9 mouse cellular contexts compared by ENCODE assay signal in genomic region chr7:6878202-6878601, GRCm38 (mm10).
"Had no signal": no experiment of that assay in that cellular context is flagged by ENCODE, and none has a peak within 500 bp of the region (broad histone marks: within the 10 kb centered on the region; RNA-seq: fewer than 3 reads in every experiment).

No protein-coding gene starts in this region.

- H3K4me1 ChIP-seq: limb, embryonic 15.5 days; stomach, embryonic 15.5 days had no signal

- H3K27ac ChIP-seq: hindbrain, embryonic 14.5 days; limb, embryonic 15.5 days; midbrain, embryonic 13.5 days; stomach, embryonic 15.5 days had no signal

- ATAC-seq: midbrain, embryonic 13.5 days had no signal

- H3K27me3 ChIP-seq: limb, embryonic 15.5 days; midbrain, embryonic 13.5 days; stomach, embryonic 15.5 days had no signal

- H3K4me2 ChIP-seq: hindbrain, embryonic 14.5 days; limb, embryonic 15.5 days; midbrain, embryonic 13.5 days; stomach, embryonic 15.5 days had no signal

- H3K9ac ChIP-seq: hindbrain, embryonic 14.5 days; limb, embryonic 15.5 days; midbrain, embryonic 13.5 days; stomach, embryonic 15.5 days had no signal

- H3K9me3 ChIP-seq: limb, embryonic 15.5 days; midbrain, embryonic 13.5 days; stomach, embryonic 15.5 days had no signal

- H3K36me3 ChIP-seq: limb, embryonic 15.5 days; midbrain, embryonic 13.5 days; stomach, embryonic 15.5 days had no signal

- DNase-seq: layer of hippocampus, adult 9-11 months; layer of hippocampus, postnatal 36 days; lung, adult 18-20 months; thymus, adult 2 months; thymus, postnatal 25 days had no signal

- H3K4me3 ChIP-seq: limb, embryonic 15.5 days; midbrain, embryonic 13.5 days; stomach, embryonic 15.5 days had no signal
